Mouse (Mus musculus) limb, embryonic 13.5 days (tissue): ENCODE results near the gene Manbal. TPM values are rescaled to one million over a fixed set of nuclear protein-coding genes. Genes with fewer than 3 reads are reported as not detected.

Experiments used
- ATAC-seq: fragments of 200-750 bp; cut with Nextera tagmentation; 2 replicates; pipeline ENCODE4 v1.8.0; 2017; ENCODE audit warnings: low read depth, moderate number of reproducible peaks, moderate TSS enrichment; ENCODE audit not compliant: low FRiP score
- H3K27ac ChIP-seq: fragments of 300-500 bp; sonication (generic); 2 replicates; pipeline ENCODE4 v1.5.1; 2015; ENCODE audit warnings: inconsistent platforms, mild to moderate bottlenecking, moderate library complexity
- H3K27me3 ChIP-seq: fragments of 300-500 bp; sonication (generic); 2 replicates; pipeline ENCODE4 v1.6.1; 2015; ENCODE audit warnings: mild to moderate bottlenecking, inconsistent platforms
- H3K36me3 ChIP-seq: fragments of 300-500 bp; sonication (generic); 2 replicates; pipeline ENCODE4 v1.6.1; 2015; ENCODE audit warnings: inconsistent platforms, mild to moderate bottlenecking, moderate library complexity
- H3K4me1 ChIP-seq: fragments of 300-500 bp; sonication (generic); 2 replicates; pipeline ENCODE4 v1.6.1; 2015; ENCODE audit warnings: inconsistent platforms
- H3K4me2 ChIP-seq: fragments of 300-500 bp; sonication (generic); replicated peaks from 2 replicates; pipeline ENCODE4 v1.6.1; 2015; ENCODE audit warnings: inconsistent platforms, mild to moderate bottlenecking, moderate library complexity
- H3K4me3 ChIP-seq: fragments of 300-500 bp; sonication (generic); 2 replicates; pipeline ENCODE4 v1.5.1; 2015; ENCODE audit warnings: moderate library complexity, mild to moderate bottlenecking, inconsistent platforms
- H3K9ac ChIP-seq: fragments of 300-500 bp; sonication (generic); 2 replicates; pipeline ENCODE4 v1.6.1; 2015; ENCODE audit warnings: mild to moderate bottlenecking, inconsistent platforms
- H3K9me3 ChIP-seq: fragments of 300-500 bp; sonication (generic); 2 replicates; pipeline ENCODE4 v1.6.1; 2016; ENCODE audit warnings: inconsistent platforms
- WGBS: fragments of 180-500 bp; shearing (Covaris S2); methylation state at CpG from one replicate; pipeline ENCODE4 v1.1.7; 2015; 5-methylcytosine and 5-hydroxymethylcytosine counted together
- polyA plus RNA-seq: library from polyadenylated mRNA; unstranded; fragments of >200 nt; fragmentation: Nextera tagmentation; extraction: Ambion mirVana; gene quantifications from 2 replicates; pipeline ENCODE4 v1.2.1, GENCODE M21; 2015

Manbal gene
- polyA plus RNA-seq, 1 experiment from 2014 or later: 93.8 TPM

DNA sequence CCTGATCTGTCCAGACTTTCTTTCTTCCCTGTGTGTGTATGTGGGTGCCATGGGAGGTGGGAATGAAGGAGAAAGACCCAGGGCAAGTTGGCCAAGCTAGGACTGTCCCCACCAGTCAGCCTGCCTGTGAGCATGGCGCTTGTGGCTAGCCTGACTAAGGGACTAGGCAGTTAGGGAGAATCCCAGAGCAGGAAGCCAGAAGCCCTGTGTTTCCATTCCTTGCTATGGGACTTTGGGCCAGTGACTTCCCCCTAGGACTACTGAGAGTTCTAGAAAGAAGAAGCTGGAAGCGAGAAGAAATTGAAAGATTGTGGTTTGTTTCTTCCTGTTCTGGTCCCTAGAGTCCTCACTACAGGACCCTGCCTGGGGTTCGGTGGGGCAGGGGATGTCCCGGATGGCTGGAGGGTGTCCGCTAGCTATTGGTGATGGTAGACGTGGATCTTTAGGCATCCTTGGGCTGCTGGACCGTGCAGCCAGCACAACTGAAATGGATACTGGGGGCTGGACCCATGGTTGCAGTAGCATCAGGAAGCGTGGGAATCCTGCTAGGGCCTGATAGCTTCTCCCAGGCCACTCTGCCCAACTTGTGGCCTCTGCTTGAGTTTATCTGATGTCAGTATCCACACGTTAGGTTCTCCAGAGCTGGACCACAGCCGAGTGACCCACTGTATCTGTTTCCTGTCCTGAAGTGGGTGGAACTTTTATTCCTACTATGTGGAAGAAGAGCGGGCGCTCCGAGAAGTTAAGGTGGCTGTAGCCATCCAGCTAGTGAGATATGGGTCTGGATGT is 61.2 kb downstream of the Manbal start:
- H3K27me3 ChIP-seq: no peaks in the 10 kb centered on the region
- no peak for ATAC-seq
- no peaks in the 10 kb centered on the region for H3K9me3 ChIP-seq
- peaks cover 44% of the 10 kb centered on the region for H3K36me3 ChIP-seq
- 87% methylated on average over 13 of the region's 13 CpGs for WGBS
- 0 out of 2 replicates have a peak overlapping the region, but pooled peaks have one; percentile 1 for H3K9ac ChIP-seq
- H3K4me3 ChIP-seq: no peak overlapping the region
- no peak overlapping the region for H3K4me2 ChIP-seq
- H3K4me1 ChIP-seq: peaks cover 91% of the 10 kb centered on the region
- no peak overlapping the region for H3K27ac ChIP-seq

DNA sequence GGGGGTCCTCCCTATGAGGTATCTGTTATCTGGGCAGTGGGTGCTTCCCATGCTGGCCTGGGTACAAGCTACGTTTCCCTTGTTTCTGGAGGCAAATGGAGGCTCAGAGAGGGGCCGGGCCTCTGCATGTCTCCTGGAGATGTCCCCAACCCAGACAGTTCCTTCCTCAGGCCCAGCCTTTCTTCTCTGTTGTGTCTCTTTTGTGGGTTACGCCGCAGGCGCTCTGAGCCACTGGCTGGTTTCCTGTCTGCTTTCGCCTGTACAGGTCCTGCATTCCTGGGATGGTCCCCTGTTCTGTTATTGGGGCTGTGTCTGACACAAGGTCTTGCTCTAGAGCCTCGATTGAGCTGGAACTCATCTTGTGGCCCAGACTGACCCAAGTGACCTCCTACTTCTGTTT is 62.3 kb downstream of the Manbal start:
- Histone ChIP-seq H3K9me3 (no peaks in the 10 kb centered on the region), H3K4me3 (no peak overlapping the region), H3K9ac (no peak overlapping the region), H3K4me2 (no peak overlapping the region; the same call in 1 of the 2 replicates), H3K4me1 (peaks cover 100% of the 10 kb centered on the region), H3K36me3 (peaks cover 53% of the 10 kb centered on the region), H3K27me3 (no peaks in the 10 kb centered on the region), H3K27ac (peak overlapping the region; percentile 11; the same call in 1 of the 2 replicates)
- ATAC-seq: no peak
- 80% methylated on average over 7 of the region's 7 CpGs for WGBS

DNA sequence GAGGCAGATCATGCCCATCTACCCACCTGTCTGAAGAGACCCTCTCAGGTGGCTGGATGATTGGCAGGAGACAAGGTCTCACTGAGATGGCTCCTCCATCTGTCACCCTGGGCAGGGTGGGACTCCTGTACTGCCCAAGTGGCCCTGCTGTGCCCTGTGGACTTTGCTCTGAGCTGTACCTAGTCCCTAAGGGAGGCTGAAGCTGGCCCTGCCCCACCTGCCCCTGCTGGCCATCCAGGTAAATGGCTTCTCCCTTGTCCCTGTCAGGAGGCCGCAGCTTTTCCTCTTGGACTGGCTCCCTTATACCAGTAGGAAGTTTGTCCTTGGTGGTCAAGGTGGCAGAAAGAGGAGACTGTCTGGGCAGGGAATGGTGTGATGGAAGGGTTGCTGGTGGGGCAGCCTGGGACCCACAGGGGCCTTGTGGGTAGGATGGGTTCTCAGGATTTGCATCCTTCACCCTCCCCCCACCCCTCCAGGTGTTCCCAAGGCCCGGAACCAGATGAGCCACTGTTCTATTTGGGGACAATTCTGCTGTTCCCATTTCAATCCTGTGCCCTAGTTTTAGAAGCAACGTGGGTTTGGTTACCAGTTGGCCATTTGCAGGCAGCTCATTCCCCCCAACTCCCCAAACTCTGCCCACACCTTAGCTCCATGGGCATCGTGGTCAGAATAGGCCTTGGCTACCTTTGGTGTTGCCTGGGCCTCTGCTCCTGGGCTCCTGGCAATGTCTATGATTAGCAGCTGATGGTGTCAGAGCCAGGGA is 63.5 kb downstream of the Manbal start:
- Histone ChIP-seq H3K4me1 (peaks cover 100% of the 10 kb centered on the region), H3K27me3 (no peaks in the 10 kb centered on the region), H3K36me3 (peaks cover 58% of the 10 kb centered on the region), H3K9me3 (no peaks in the 10 kb centered on the region), H3K27ac (peak overlapping the region; percentile 90; the same call in 1 of the 2 replicates), H3K4me2 (no peak overlapping the region), H3K4me3 (no peak overlapping the region), H3K9ac (peak overlapping the region; percentile 43; the same call in 1 of the 2 replicates)
- WGBS: 75% methylated on average over 4 of the region's 4 CpGs
- no peak for ATAC-seq

- WGBS: 80% methylated on average over 5 of the region's 5 CpGs
- H3K9me3 ChIP-seq: no peaks in the 10 kb centered on the region
- peaks cover 63% of the 10 kb centered on the region for H3K36me3 ChIP-seq
- no peak for ATAC-seq
- H3K9ac ChIP-seq: peak overlapping the region; percentile 43; the same call in 1 of the 2 replicates
- H3K27ac ChIP-seq: peak overlapping the region; percentile 90; the same call in 1 of the 2 replicates
- no peaks in the 10 kb centered on the region for H3K27me3 ChIP-seq
- H3K4me2 ChIP-seq: no peak overlapping the region
- H3K4me3 ChIP-seq: no peak overlapping the region
- H3K4me1 ChIP-seq: peaks cover 93% of the 10 kb centered on the region
These were observed 64.5 kb downstream of the Manbal start for GRCm38 (mm10) chr2:157431912-157432311.

DNA sequence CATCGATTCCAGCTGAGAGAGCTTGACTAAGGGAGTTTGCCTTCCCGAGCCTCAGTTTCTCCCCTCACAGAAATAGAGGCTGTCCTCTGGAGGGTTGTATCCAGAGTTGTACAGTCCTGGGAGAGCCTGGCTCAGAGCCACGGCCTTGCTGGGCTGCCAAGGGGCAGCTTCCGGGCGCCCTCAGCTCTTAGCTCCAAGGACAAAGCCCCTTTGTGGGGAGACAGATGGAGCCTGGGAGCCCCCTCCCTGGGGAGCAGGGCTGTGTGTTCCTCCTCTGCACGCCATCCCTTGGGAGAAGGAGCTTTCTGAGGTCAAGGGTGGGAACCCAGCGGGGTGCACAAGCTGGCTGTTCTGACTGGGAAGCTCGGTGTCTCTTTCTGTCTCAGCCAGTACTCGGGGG is 65.1 kb downstream of the Manbal start:
- H3K4me2 ChIP-seq: no peak overlapping the region
- no peak for ATAC-seq
- H3K4me1 ChIP-seq: peaks cover 88% of the 10 kb centered on the region
- H3K27me3 ChIP-seq: no peaks in the 10 kb centered on the region
- 0 out of 2 replicates have a peak overlapping the region, but pooled peaks have one; percentile 43 for H3K9ac ChIP-seq
- no peak overlapping the region for H3K4me3 ChIP-seq
- H3K9me3 ChIP-seq: no peaks in the 10 kb centered on the region
- H3K36me3 ChIP-seq: peaks cover 68% of the 10 kb centered on the region
- peak overlapping the region; percentile 90; the same call in 1 of the 2 replicates for H3K27ac ChIP-seq
- 84% methylated on average over 9 of the region's 9 CpGs for WGBS

DNA sequence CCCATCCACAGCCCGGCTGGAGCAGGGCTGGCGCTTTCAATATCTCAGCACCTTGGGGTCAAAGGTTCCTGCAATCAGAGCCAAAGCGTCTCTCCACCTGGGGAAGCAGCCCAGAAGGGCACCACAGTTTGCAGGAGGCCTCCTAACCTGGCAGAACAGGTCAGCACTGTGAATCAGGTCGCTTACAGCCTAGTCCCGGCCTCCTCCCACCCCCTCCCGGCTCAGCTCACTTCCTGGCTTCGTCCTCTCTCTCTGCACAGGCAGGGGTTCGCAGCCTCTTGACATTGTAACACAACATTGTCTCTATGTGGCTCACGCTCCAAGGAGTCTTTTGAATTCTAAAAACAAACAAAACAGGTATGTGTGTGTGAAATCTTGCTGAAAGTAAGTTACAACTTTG is 66.6 kb downstream of the Manbal start:
- Histone ChIP-seq H3K4me1 (peaks cover 72% of the 10 kb centered on the region), H3K4me3 (no peak overlapping the region), H3K9me3 (no peaks in the 10 kb centered on the region), H3K4me2 (peak overlapping the region; percentile 36), H3K27ac (peak overlapping the region; percentile 90), H3K27me3 (no peaks in the 10 kb centered on the region), H3K9ac (peak overlapping the region; percentile 31), H3K36me3 (peaks cover 67% of the 10 kb centered on the region)
- WGBS: 28% methylated on average over 9 of the region's 9 CpGs
- no peak for ATAC-seq

DNA sequence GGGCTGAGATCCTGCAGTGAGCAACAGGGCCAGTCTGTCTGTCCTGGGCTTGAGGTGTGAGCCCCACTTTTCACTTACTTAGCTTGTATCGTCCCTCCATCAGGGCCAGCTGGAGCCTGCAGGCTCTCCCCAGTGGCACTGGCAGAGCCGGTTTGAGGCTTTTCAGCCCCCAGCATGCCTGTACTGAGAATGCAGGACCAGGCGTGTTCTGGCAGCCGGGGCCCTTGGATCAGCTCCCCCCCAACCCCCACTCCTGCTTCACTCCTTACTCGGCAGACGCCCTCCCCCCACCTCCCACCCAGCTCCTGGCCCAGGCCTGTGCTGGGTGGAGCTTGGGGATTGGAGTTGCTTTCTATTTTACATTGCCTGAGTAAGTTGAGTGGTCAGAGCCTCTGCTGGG is 67.1 kb downstream of the Manbal start:
- Histone ChIP-seq H3K9me3 (no peaks in the 10 kb centered on the region), H3K4me2 (peak overlapping the region; percentile 36), H3K36me3 (peaks cover 67% of the 10 kb centered on the region), H3K4me3 (no peak overlapping the region), H3K27me3 (no peaks in the 10 kb centered on the region), H3K9ac (peak overlapping the region; percentile 31), H3K27ac (peak overlapping the region; percentile 90), H3K4me1 (peaks cover 67% of the 10 kb centered on the region)
- WGBS: 8% methylated on average over 6 of the region's 6 CpGs
- peak; percentile 78 for ATAC-seq

DNA sequence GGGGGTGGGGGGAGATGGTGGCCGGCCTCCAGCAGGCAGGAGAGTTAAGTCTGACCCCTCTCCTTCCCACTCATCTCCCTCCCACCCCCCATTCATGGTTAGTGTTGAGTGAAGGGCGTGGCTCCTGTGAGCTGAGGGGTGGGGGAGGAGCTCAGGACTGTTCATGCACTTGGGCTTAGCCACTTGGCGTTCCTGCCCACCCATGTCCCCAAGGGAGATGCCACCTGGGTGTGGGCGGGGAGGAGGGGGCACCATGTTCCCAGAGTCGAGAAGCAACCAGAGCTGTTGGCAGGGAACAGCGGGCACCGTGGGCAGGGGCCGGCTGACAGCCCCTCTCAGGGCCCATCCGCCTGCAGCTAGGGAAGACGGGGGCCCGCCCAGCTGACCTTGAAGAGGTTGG is 69.1 kb downstream of the Manbal start:
- Histone ChIP-seq H3K36me3 (peaks cover 70% of the 10 kb centered on the region), H3K9me3 (peaks cover 9% of the 10 kb centered on the region; the same call in 1 of the 2 replicates), H3K27ac (no peak overlapping the region), H3K9ac (no peak overlapping the region), H3K27me3 (no peaks in the 10 kb centered on the region), H3K4me1 (peaks cover 48% of the 10 kb centered on the region), H3K4me3 (no peak overlapping the region), H3K4me2 (no peak overlapping the region)
- ATAC-seq: no peak
- WGBS: 83% methylated on average over 11 of the region's 11 CpGs

GRCm38 (mm10) chr2:157437123-157437522 is 69.7 kb downstream of the Manbal start:
- Histone ChIP-seq H3K9me3 (peaks cover 10% of the 10 kb centered on the region; the same call in 1 of the 2 replicates), H3K4me2 (no peak overlapping the region), H3K9ac (no peak overlapping the region), H3K4me1 (peaks cover 41% of the 10 kb centered on the region), H3K4me3 (no peak overlapping the region), H3K27me3 (no peaks in the 10 kb centered on the region), H3K36me3 (peaks cover 71% of the 10 kb centered on the region), H3K27ac (no peak overlapping the region)
- 83% methylated on average over 3 of the region's 3 CpGs for WGBS
- ATAC-seq: no peak

- peaks cover 10% of the 10 kb centered on the region; the same call in 1 of the 2 replicates for H3K9me3 ChIP-seq
- WGBS: 98% methylated on average over 1 of the region's 1 CpGs
- no peaks in the 10 kb centered on the region for H3K4me1 ChIP-seq
- H3K36me3 ChIP-seq: peaks cover 80% of the 10 kb centered on the region
- no peak overlapping the region for H3K9ac ChIP-seq
- no peak overlapping the region for H3K4me2 ChIP-seq
- no peaks in the 10 kb centered on the region for H3K27me3 ChIP-seq
- no peak overlapping the region for H3K27ac ChIP-seq
- ATAC-seq: no peak
- H3K4me3 ChIP-seq: no peak overlapping the region
These were observed 74.0 kb downstream of the Manbal start for GRCm38 (mm10) chr2:157441363-157441762.
